Mouse (Mus musculus) brain, embryonic 18.5 days (tissue): Measurements from ENCODE around the gene 1700067K01Rik.

Experiments used
- DNase-seq: peaks from one replicate; pipeline ENCODE4 v3.0.0-alpha.2; 2012; ENCODE audit warnings: low read depth, low spot score

The 1700067K01Rik gene

GRCm38 (mm10) chr8:84001281-84002000 is at the start of gene 1700067K01Rik:
TSS of gene 1700067K01Rik (plus strand) at chr8:84001502.
- DNase-seq = no peak

DNA sequence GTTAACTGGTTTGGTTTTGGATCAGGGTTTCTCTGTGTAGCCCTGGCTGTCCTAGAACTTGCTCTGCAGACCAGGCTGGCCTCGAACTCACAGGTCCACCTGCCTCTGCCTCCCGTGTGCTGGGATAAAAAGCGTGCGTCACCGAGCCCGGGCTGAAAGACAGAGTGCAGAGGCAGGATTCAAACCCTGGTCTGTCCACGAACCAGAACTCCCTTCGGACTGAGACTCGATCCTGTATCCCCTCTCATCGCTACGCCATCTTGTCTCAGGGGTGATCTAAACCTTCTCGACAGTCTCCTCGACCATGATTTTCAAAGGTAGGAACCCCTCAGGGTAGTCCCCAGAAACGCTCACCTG is 46.6 kb upstream of the 1700067K01Rik start:
- DNase-seq = no peak

- peak; percentile 100 for DNase-seq
Measured at GRCm38 (mm10) chr8:83955106-83955957, 46.0 kb upstream of the 1700067K01Rik start, which contains the start of the genes Gm10644 and Asf1b. TSS of gene Gm10644 (minus strand) at chr8:83955205. TSS of gene Asf1b (plus strand) at chr8:83955507.

GRCm38 (mm10) chr8:83955958-83956218 is 45.4 kb upstream of the 1700067K01Rik start:
- DNase-seq = no peak

- DNase-seq = no peak
Measured at GRCm38 (mm10) chr8:83956789-83957188, 44.5 kb upstream of the 1700067K01Rik start.

DNA sequence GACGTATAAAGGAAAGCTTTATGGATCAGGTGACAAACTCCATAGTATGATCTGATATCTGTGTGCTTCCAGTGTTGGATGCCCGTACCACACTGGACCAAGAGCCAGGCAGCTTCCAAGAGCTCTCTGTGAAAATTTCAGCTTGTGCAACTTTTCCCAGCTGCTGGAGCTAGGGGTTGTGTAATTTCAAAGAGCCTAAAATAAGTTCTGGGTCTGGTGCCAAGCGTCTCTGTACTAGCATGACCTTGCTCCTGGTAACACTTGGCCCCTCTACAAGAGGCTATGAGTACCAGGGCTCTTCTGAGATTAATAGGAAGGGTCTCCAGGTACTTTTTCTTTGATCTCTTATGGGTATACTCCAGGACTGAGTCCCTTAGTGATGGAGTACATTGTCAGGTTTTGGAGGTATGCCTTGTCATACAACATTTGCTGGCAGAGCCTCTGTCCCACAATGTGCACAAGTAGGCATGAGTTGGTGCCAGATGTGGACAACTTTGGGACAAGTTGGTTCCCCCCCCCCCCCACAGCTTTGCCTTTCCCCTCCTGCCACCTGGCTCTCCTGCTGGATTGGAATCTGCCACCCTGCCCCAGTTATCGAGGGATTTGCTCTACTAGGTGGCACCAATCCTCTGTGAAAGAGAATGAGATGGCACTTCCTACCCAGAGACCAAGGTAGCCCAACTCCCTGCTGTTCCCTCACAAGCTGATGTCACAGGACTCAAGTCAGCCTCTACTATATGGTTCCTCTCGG is 37.1 kb upstream of the 1700067K01Rik start:
- DNase-seq = no peak

- no peak for DNase-seq
Measured at GRCm38 (mm10) chr8:83967701-83968100, 33.6 kb upstream of the 1700067K01Rik start.

DNA sequence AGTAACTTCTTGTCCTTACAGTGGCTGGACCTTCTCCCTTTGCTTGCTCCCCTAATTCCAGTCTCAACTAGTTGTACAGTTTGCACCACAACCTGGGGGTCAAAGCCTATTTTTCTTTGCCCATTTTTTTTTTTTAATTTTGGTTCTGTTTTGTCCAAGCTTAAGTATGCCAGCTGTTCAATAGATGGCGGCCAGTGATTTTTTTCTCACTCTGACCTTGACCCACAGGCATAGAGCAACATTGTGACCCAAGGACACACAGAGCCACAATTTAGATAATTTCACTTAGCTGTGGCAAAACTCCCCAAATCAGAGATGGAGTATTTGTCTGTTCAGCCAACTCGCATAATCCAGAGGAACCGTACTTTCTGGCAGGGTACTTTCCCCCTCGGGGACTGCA is 30.2 kb upstream of the 1700067K01Rik start:
- no peak for DNase-seq

- no peak for DNase-seq
Measured at GRCm38 (mm10) chr8:83971661-83972060, 29.6 kb upstream of the 1700067K01Rik start.

- DNase-seq = peak; percentile 99
Measured at GRCm38 (mm10) chr8:83972150-83973120, 28.9 kb upstream of the 1700067K01Rik start, which contains the start of gene Prkaca. TSS of gene Prkaca (plus strand) at chr8:83972993.

GRCm38 (mm10) chr8:83973161-83974031 is 27.9 kb upstream of the 1700067K01Rik start:
- no peak for DNase-seq

DNA sequence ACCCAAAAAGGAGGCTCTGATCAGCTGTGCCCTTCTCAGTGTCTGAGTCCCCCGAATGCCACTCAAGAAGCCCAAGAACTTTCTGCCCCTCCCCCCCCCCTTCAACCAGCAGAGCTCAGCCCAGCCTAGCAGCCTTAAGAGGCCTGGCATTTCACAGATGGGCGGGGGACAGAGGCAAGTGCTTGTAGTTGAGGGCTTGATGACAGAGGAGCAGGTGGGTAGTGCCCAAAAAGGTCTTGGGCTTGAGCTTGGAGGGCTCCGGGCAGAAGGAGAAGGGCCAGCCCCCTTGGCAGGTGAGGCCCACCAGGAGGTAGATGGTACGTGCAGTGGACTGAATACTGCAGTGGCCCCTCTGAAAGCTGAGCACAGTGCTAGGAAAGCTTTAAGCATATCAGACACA is 26.8 kb upstream of the 1700067K01Rik start:
- no peak for DNase-seq

GRCm38 (mm10) chr8:83976101-83976630 is 25.1 kb upstream of the 1700067K01Rik start:
- no peak for DNase-seq

GRCm38 (mm10) chr8:83976779-83977350 is 24.4 kb upstream of the 1700067K01Rik start:
- DNase-seq = no peak

DNA sequence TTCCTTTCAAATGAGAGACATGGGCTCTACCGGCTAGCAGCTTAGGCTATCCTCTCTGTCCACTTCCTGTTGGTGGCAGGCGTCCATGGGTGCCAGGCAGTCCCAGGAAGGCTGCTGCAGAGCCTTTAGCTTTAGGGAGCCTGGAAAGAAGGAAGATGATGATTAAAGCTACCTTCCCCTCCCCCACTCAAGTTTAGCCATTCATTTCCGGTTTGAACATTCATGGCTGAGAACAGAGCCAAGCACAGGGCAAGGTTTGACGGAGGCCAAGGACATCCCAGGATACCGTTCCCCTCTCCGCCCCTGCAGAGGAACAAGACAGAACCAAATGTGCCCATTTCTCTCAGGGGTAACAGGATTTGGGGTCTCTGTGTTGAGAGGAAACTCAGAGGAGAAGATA is 23.7 kb upstream of the 1700067K01Rik start:
- DNase-seq = no peak

GRCm38 (mm10) chr8:83978200-83978599 is 23.1 kb upstream of the 1700067K01Rik start:
- DNase-seq = no peak

DNA sequence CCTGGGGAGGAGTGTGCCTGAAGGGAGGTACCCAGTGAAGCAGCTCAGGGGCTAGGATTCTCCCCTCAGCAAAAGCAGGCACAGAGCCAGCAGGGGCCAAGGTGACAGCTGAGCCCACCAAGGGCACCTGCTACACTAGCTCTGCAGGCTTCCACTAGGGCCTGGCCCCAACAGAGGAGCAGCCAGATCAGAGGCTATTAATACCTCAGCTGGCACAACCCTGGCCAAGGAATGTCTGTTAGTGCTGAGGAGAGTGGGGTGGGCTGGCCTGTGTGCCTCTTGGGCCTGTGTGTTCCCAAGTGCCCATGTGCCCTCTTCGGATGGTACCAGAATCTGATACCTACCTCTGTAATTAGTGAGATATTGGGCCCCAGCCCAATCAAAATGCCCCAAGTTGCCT is 21.1 kb upstream of the 1700067K01Rik start:
- no peak for DNase-seq

DNA sequence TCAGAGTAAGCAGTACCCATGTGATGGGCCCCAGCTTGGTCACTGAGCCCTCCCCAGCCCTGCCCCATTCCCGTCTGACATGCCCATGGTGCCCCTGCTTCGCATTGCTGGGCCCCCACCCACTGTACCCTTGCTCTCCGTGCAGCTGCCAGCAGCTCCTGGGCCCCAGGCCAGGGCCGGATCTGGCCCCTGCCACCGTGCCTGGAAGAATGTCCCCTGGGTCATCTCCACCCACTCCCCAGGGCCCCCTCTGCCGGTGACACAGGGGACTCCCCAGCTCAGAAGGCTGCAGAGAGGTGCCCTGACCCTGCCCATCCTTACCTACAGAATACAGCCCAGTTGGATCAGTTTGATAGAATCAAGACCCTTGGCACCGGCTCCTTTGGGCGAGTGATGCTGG is 20.5 kb upstream of the 1700067K01Rik start:
- DNase-seq = no peak

DNA sequence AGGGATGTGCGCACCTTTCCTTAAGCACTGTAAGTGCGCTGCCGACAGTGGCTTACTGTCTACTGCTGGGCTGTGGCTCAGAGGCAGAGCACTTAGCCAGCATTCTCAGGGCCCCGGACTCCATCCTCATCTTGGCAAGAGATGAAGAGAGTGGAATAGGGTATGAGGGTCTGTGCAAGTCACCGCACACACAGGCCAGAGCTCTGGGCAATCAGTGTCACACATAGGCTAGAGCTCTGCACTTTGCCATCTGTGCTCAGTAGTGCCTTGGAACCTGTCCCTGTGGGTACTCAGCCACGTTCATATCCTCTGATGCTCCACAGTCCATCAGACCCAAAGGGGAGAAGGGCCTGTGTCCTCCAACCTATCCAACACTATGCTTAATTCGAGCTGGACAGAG is 19.8 kb upstream of the 1700067K01Rik start:
- DNase-seq = no peak
